Mouse (Mus musculus) cerebellum, adult 18-20 months (tissue): ENCODE measurements around the gene Krt84.
A peak's percentile ranks its signal among the peaks of the same experiment; 100 is the strongest.
"Not testable (repeated sequence)": the region's sequence is repeated elsewhere in the genome, so short reads cannot be mapped to it uniquely, and the experiment has no call there.

ENCODE experiments used
- DNase-seq, 2 experiments: peaks; one replicate each; pipeline ENCODE4 v3.0.0; 2021

The Krt84 gene

GRCm38 (mm10) chr15:101532720-101533119 lies at the start of gene Krt84:
Krt84 (minus strand) TSS chr15:101532820.
- DNase-seq = no peak

GRCm38 (mm10) chr15:101581701-101582100 lies 49.1 kb upstream of the Krt84 start:
- no peak for DNase-seq

- no peak for DNase-seq
Measured at GRCm38 (mm10) chr15:101575506-101575905, 42.9 kb upstream of the Krt84 start.

GRCm38 (mm10) chr15:101573796-101574345 lies 41.3 kb upstream of the Krt84 start, which contains the start of gene Krt75:
Krt75 (minus strand) TSS chr15:101573904.
- DNase-seq = no peak

- no peak for DNase-seq
Measured at GRCm38 (mm10) chr15:101567780-101568179, 35.2 kb upstream of the Krt84 start.

GRCm38 (mm10) chr15:101562850-101563249 lies 30.2 kb upstream of the Krt84 start, which contains the start of gene Krt90:
Krt90 (minus strand) TSS chr15:101562950.
- no peak for DNase-seq

- no peak for DNase-seq
Measured at GRCm38 (mm10) chr15:101558034-101558646, 25.5 kb upstream of the Krt84 start.

- DNase-seq = peak in 1 of 2 experiments; percentile 5
Measured at GRCm38 (mm10) chr15:101553169-101553568, 20.5 kb upstream of the Krt84 start.

GRCm38 (mm10) chr15:101552188-101552587 lies 19.6 kb upstream of the Krt84 start:
- DNase-seq = no peak

GRCm38 (mm10) chr15:101550567-101550966 lies 17.9 kb upstream of the Krt84 start, which contains the start of gene Krt82:
Krt82 (minus strand) TSS chr15:101550667.
- DNase-seq = no peak

GRCm38 (mm10) chr15:101544478-101544877 lies 11.9 kb upstream of the Krt84 start:
- DNase-seq = no peak

- DNase-seq = peak in 1 of 2 experiments; percentile 6
Measured at GRCm38 (mm10) chr15:101542543-101542942, 9.9 kb upstream of the Krt84 start.

GRCm38 (mm10) chr15:101538580-101538900 lies 5.9 kb upstream of the Krt84 start:
- no peak for DNase-seq

- no peak for DNase-seq
Measured at GRCm38 (mm10) chr15:101537864-101538579, 5.4 kb upstream of the Krt84 start.

- DNase-seq = no peak
Measured at GRCm38 (mm10) chr15:101536054-101536850, 3.6 kb upstream of the Krt84 start.

- DNase-seq = no peak
Measured at GRCm38 (mm10) chr15:101522556-101523232, 9.9 kb downstream of the Krt84 start.

GRCm38 (mm10) chr15:101519792-101520191 lies 12.8 kb downstream of the Krt84 start:
- DNase-seq = peak; percentile 70 to 74

- not testable (repeated sequence) for DNase-seq
Measured at GRCm38 (mm10) chr15:101517161-101517560, 15.5 kb downstream of the Krt84 start, which contains the start of gene Gm49425. Gm49425 (minus strand) TSS chr15:101517261.

GRCm38 (mm10) chr15:101508247-101508646 lies 24.4 kb downstream of the Krt84 start:
- no peak for DNase-seq

GRCm38 (mm10) chr15:101506896-101507758 lies 25.5 kb downstream of the Krt84 start:
- no peak for DNase-seq

GRCm38 (mm10) chr15:101497181-101497580 lies 35.4 kb downstream of the Krt84 start:
- DNase-seq = peak in 1 of 2 experiments; percentile 7
